Mouse (Mus musculus) lung, postnatal 4 days (tissue): ENCODE results near the gene Gm5294.
A peak's percentile ranks its signal among the peaks of the same experiment; 100 is the strongest.

Source experiments
- DNase-seq, 2 experiments: peaks; one replicate each; pipeline ENCODE4 v3.0.0; 2021

Gene Gm5294

DNA sequence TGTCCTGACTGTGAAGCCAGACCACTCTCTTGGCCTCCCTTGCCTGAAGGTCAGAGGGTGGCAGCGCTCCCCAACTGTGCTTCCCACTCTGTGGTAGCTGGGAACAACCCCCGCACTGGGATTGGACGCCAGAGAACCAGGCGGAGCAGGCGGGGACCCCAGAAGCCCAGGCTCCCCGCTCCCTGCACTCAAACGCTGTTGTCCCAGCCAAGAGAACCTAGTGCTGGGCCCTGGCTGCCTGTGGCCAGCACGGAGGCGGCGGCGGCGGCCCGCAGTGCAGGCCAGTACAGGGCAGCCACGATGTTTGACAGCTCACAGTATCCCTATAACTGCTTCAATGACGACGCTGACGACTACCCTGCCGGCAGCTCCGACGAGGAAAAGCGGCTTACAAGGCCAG lies at the start of gene Gm5294:
Gm5294 (plus strand) TSS at position 301 of the 400 bp plus-strand sequence.
- no peak for DNase-seq

DNA sequence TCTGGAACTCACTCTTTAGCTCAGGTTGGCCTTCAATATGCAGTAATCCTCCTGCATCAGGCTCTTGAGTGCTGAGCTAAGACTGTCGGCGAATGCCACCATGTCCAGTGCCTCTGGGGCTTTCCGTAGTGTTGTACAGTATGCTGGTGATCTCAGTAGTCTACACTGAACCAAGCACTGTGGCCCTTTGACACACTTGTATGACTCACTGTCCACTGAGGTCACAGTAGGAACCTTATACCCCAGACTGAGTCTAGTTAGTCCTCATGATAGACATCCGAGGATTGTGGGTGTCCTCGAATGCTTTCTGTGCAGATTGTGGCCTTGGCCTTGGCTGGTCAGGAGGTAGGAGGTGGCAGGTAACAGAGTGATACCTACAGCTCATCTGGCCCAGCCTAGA lies 44.8 kb upstream of the Gm5294 start:
- no peak for DNase-seq

DNA sequence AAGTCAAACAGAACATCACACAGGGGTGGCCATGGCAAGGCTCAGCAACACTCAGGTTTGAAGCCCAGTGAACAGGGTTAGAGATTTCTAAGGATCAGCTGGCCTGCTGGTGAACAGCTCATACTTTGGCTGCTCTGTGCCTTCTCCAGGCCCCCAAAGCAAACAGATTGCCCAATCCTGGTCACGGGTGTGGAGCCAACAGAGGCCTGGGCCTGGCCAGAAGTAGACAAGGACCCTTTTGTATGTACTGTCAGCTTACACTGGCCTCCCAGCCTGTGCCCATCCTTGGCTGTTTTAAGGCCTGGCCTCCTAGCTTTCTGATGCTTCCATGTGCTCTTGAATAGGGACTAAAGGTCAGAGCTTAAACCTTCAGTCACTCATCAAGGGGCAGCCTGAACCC lies 43.5 kb upstream of the Gm5294 start:
- peak; percentile 10 to 47 for DNase-seq

DNA sequence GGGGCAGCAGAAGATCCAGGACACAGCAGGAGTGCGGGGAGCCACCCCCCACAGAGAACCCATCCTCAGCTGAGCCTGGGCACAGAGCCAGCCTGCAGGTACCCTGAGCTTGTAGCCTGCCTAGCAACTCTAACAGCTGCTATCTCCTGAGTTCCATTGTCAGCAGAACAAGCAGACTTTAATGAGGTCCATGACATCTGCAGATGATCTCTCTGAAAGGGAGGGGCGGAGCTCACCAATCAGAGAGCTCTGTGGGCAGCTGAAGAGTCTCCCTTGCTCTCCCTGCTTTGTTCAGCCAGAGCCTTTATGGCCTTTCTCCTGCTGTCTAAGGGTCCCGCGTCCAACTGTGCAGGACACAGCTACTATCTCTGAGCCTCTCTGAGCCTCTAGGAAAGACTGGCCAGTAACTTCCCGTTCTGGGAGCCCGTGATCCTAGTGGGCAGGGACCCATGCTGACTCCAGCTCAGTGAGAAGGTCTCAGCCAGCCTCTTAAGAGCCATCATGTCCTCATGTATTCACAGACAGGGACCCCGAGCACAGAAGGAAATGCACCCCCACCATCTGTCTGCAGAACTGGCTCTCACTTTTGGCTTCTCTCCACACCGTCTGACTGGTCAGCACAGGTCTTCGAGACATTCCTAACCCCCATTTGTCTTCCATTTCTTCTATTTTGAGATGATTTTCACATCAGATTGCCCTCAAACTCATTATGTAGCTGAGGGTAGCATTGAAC lies 41.0 kb upstream of the Gm5294 start:
- DNase-seq, result no peak

DNA sequence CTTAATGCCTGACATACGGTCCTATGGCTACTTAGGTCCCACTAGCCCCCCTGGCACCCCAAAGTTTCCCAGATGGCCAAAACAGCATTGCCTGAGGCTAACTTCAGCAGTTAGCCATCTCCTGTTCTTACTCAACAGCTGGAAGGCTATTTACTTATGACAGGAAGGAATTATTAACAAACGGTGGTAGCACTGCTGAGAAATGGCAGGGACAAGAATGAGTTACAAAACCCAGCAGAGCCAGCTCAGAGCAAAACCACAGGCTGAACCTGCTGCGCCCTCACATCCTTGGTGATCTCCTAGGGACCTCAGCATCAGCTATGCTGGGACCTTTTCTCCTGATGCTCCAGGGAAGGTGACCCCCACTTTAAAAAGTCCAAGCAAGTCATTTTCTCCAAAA lies 40.2 kb upstream of the Gm5294 start:
- DNase-seq, result no peak

DNA sequence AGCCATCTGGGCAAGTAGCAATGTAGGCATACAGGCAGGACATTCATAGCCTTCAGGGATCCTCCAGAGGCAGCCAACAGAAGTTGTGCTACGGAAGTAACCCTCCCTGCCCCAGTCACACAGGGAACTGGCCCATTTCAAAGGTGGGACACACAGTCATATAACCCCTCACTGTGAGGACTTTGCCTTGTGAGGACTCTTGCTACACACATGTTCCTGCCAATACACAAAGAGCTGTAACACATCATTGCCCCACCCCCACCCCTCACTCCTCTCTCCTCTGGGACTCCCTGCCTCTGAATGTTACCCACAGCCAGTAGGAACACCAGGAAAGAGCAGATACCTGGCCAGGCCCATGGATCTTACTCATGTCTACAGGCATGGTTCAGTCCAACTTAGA lies 37.2 kb upstream of the Gm5294 start:
- no peak for DNase-seq

- no peak for DNase-seq
Measured at GRCm38 (mm10) chr5:138783181-138783580, 36.7 kb upstream of the Gm5294 start.

- DNase-seq, result no peak
Measured at GRCm38 (mm10) chr5:138785986-138786515, 33.8 kb upstream of the Gm5294 start.

DNA sequence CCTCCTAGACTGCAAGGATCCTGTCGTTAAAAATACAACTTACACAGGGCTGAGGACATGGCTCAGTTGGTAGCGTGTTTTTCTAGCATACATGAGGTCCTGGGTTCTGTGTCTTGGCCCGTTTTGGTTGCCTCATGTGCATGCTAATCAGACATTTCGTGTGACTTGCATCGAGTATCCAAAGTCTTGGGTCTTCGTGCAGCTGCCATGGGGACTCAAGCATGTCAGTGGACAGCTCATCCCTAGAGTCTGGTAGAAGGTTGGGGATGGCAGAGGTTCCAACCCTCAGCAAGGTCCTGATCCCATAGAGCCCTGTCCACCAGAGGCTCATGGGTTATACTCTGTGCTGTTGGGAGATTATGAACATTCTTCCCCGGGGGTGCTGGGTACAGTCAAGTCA lies 32.2 kb upstream of the Gm5294 start:
- DNase-seq, result no peak

DNA sequence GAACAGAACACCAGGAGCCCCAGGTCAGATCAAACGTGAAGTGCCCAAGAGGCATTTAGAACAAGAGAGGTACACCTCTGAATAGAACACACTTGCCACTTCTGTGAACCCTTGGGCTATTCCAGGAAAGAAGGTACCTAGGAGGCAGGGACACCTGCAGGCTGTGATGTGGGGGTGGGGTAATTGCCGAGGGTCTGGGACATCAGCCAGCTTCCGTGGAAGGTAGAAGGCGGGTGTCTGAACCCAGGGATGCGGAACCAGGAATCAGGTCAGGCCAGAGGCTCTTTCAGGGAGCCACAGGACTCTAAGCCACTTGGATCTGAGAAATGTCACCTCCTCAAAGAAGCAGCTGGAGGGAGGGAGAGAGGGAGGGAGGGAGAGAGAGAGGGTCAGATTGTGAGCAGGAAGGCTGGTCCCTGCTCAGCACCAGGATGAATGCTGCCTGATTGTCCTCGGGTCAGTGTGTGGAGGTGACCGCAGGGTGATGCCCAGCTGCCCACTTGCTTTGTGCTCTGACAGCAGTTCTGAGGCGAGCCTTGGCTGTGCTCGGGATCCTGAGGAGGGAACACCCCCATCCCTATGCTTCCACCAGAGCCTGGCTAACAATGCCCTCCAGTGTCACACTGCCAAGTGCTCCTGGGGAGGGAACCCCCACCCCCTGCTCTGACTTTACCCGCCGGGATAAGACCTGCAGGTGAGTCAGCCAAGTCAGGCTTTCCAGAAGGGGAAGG lies 31.2 kb upstream of the Gm5294 start:
- no peak for DNase-seq

GRCm38 (mm10) chr5:138790954-138791480 lies 28.9 kb upstream of the Gm5294 start:
- DNase-seq, result no peak

DNA sequence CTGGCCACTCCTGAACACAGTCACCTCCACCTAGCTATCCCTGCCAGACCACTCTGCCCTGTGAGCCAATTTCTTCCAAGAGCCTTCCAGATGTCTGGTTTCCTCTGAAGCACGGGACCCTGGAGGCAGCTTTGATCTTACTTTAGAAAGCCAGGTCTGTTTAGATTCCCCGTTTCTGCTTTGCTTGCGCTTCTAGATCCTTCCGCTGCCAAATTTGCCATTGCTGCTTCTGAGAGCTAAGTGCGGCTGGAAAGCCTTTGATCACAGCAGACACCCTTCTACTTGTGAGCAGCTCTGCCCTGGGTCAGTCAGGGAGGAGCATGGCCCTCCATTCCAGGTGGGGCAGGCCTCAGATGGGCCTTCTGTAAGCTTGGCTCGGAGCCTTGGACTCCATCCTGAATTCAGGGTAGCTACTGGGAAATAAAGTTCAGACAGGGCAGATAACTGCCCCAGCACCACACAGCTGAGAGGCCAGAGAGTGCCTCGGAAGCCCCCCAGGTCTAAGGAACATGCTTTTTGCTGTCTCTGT lies 18.2 kb upstream of the Gm5294 start:
- no peak for DNase-seq

DNA sequence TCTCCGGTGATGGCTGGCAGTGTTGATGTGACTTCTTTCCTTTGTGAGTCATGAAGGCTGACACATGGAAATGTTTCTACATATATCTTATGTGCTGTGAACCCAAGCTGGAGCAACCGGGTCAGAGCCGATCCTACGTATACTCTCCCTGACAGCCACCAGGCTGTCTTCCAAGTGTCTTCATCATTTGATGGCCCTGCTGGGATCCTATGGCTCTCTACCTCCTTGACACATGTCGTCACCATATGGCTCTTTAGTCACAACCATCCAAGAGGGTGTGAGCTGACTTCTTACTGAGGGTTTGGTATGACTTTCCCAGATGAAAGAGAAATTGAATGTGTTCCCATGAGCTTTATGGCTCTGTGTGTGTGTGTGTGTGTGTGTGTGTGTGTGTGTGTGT lies 15.6 kb upstream of the Gm5294 start:
- no peak for DNase-seq

- no peak for DNase-seq
Measured at GRCm38 (mm10) chr5:138809767-138810166, 10.1 kb upstream of the Gm5294 start.

DNA sequence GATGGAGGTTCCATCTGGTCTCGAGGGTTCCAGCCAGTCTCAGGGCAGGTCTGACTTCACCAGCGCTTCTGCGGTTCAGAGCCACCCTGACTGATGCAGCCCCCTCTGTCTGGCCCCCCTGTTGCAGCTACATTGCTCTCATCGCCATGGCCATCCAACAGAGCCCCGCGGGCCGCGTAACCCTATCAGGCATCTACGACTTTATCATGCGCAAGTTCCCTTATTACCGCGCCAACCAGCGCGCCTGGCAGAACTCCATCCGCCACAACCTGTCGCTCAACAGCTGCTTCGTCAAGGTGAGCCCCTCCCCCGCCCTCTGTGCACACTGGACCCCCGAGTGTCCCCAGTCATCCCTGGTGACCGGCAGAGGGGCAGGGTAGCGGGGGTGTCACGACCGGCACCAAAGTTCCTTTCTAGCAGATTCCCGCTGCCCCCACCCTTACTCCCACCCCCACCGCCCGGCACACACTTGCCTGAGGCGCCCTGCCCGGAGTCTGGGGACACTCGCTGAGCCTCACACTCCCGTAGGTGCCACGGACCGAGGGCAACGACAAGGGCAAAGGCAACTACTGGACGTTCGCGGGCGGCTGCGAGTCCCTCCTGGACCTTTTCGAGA lies 945 bp downstream of the Gm5294 start:
- DNase-seq, result no peak

DNA sequence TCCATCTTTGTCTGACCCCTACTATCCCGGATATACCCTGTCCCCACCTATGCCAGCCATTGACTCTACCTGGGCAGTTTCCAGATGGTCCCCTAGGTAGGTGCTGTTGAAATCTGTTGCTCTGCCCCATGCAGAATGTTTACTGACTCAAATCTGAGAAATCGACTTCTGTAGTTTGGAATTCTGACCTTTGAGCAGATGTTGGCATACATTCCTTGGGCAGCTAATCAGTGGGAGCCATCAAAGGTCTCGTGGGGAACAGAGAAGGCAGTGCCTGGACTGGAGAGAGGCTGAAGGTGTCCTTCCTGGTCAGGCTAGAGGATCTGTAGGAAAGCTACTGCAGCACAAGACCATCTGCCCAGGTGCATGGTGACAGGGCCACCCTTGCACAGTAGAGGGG lies 5.2 kb downstream of the Gm5294 start:
- no peak for DNase-seq

GRCm38 (mm10) chr5:138833406-138833805 lies 13.5 kb downstream of the Gm5294 start:
- no peak for DNase-seq

GRCm38 (mm10) chr5:138834910-138835309 lies 15.0 kb downstream of the Gm5294 start:
- no peak for DNase-seq

- DNase-seq, result no peak
Measured at GRCm38 (mm10) chr5:138840981-138841380, 21.1 kb downstream of the Gm5294 start.

- DNase-seq, result no peak
Measured at GRCm38 (mm10) chr5:138843168-138843824, 23.4 kb downstream of the Gm5294 start.

DNA sequence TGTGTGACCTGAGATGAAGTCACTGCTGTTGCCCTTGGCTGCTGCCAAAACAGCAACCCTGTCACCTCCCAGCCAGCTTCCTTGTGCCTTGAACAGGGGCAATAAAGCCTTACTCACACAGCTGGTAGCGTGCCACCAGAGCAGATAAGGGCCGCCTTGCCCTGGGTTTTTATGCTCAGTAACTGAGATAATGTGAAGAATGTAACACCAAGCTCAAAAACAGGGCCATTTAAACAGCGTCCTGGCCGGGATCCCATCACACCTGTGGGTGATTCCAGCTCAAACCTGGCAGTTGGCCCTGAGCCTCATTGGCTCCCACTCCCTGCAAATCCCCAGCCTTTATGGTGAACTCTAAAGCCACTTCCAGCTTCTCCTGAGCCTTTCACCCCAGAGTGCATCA lies 26.6 kb downstream of the Gm5294 start:
- DNase-seq, result peak in 1 of 2 experiments; percentile 48

DNA sequence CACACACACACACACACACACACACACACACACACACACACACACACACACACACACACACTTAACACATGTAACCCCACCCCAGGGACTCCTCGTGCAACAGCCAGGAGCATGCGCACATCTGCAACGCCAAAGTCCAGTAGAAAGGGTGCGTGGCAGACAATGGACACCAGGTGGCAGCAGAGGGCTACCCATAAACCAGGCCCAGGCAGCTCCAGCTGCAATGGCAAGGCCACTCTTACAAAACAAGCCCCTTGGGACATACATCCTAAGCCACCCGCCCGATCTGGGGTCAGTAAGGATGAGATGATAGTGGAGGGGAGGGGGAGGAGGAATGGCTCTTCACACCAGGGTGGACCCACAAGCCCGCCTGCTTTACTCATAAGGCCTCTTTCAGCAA lies 28.2 kb downstream of the Gm5294 start:
- peak; percentile 87 to 92 for DNase-seq
